Mouse (Mus musculus) layer of hippocampus, postnatal 14 days (tissue): Measurements from ENCODE around the gene Sulf2. TPM values are rescaled to one million over a fixed set of nuclear protein-coding genes. Genes with fewer than 3 reads are reported as not detected.

Experiments used
- DNase-seq, 2 experiments: peaks; one replicate each; pipeline ENCODE4 v3.0.0; 2021 to 2022; ENCODE audit warnings: low spot score in 2 of 2, mixed read lengths in 1 of 2
- total RNA-seq, 2 experiments: library from RNA; stranded (reverse); gene quantifications; 2 replicates each; pipeline ENCODE4 v1.2.3; 2021

Sulf2 gene
- total RNA-seq, 2 experiments from 2014 or later = 198 to 202 TPM

DNA sequence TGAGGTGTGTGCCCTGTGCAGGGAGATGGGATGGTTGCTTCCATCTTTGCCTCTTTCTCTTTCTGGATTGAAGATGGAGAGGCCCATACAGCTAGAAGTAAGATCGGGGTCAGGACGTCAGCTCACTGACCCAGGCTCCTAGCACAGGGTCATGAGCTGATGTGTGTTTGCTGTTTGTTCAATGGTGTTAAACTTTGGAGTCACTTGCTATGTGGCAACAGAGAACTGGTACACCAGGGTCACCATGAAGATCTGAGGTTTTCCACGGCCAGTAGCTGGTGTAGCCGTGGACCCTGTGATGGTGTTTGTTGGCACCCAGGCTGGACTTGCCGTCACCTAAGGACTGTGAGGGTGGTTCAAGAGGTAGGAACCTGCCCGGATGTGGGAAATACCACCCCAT, 63.1 kb downstream of the Sulf2 start:
- no peak for DNase-seq

DNA sequence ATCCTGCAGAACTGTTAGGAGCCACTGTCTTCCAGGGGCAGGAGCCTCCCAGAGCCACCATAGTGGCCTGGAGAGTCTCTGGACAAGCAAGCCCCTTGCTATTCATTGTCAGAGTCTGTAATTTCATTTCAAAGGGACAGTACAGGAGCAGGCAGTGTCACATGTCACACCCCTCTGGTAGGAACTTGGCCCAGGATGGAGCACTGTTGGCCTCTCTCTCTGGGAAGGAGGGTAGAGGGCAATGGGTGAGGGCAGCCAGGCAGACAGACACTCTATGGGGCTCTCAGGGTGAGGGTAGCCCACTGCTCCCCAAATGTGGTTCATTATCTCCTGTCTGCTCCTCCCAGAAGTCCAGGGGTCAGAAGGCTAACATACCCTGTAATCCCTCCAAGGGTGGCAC, 63.9 kb downstream of the Sulf2 start:
- DNase-seq = no peak

GRCm38 (mm10) chr2:166090131-166090581, 65.3 kb downstream of the Sulf2 start:
- no peak for DNase-seq

GRCm38 (mm10) chr2:166088991-166089390, 66.5 kb downstream of the Sulf2 start:
- DNase-seq = no peak

DNA sequence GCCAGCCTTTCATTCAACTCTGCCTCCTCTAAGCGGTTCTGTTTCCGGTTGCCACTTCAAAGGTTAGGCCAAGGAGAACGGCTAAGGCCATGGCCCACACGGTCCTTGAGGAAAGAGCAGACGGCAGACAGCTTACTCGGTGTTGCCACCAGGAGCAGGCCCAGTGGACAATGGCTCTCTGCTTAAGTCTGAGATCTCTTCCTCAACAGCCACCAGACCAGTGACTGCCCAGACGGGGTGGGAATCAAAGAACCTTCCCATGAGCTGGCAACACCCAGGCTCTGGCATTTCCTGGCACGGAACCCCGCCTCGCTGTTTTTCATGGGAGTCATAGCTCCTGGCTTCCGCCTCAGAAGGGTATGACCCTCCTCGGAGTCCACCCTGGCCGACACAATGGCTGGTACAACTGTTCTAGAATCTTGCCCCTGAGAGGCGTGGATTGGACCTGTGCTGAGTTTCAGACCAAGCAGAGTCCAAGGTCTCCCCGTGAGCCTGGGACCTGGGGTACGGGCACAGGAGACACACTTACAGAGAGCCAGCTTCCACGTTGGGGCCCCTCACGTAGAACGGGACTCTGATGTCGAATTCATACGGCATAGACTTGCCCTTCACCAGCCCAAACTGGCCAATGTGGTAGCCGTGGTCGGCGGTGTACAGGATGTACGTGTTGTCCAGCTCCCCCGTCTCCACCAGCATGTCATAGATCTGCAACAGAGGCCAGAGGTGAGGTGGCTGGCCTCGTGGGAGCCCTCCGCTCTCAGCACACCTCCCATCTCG, 68.8 kb downstream of the Sulf2 start:
- no peak for DNase-seq

- no peak for DNase-seq
Observed at GRCm38 (mm10) chr2:166085780-166086179, 69.7 kb downstream of the Sulf2 start.

DNA sequence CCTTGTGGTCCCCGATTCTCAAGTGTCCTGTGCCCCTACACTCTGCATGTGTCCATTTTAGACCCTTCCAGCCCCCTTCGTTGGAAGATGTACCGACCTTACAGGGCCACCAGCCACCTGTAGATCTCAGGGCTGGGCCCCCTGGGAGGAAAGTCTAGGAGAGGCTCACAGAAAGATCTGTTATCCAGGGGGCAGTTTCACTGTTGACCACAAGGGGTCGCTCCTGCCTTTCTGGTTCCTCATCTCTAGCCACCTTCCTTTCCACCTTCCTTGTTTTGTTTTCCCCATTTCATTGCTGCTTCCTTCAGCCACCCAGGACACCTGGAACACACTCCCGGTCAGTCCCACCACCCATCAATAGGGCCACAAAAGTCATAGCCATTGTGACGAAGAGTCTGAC, 70.5 kb downstream of the Sulf2 start:
- peak; percentile 68 to 75 for DNase-seq

GRCm38 (mm10) chr2:166084111-166084510, 71.4 kb downstream of the Sulf2 start:
- DNase-seq = no peak

GRCm38 (mm10) chr2:166083542-166084031, 71.9 kb downstream of the Sulf2 start:
- no peak for DNase-seq

DNA sequence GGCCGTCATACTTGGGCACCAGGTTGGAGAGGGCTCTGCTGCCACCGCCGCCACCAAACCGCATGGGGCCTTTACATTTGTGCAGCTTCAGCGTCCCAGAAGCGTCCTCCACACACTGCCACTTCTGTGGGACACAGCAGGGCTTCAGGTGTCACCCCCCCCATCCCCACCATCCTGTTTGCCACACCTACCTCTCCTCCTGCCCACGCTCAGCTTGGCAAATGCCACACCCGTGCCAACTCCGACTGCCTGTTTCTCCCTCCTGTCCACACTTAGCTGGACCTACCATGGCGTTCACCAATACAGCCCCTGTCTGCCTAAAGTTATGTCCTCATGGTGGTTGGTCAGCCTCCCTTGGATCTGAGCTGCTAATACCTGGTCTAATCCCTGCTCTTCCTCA, 72.8 kb downstream of the Sulf2 start:
- no peak for DNase-seq

DNA sequence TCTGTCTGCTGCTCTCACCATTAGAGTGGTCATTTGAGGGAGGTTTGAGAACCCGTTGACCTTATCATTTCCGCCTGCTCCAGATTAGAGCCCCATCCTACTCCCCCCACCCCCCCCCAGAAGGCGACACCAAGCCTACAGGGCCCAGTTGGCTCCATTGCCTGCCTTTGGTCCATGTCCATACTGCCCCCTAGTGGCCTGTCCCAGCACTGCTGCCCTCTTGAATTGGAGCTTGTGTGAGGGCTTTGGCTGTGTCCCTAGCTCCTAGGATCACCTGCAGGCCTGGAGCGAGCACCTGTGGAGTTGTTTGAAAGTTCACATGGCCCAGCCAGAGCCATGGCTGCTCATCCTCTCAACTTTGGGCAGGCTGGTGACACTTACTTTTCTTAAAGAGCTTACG, 73.3 kb downstream of the Sulf2 start:
- peak in 1 of 2 experiments; percentile 67 for DNase-seq

GRCm38 (mm10) chr2:166080967-166081750, 74.3 kb downstream of the Sulf2 start:
- DNase-seq = no peak

DNA sequence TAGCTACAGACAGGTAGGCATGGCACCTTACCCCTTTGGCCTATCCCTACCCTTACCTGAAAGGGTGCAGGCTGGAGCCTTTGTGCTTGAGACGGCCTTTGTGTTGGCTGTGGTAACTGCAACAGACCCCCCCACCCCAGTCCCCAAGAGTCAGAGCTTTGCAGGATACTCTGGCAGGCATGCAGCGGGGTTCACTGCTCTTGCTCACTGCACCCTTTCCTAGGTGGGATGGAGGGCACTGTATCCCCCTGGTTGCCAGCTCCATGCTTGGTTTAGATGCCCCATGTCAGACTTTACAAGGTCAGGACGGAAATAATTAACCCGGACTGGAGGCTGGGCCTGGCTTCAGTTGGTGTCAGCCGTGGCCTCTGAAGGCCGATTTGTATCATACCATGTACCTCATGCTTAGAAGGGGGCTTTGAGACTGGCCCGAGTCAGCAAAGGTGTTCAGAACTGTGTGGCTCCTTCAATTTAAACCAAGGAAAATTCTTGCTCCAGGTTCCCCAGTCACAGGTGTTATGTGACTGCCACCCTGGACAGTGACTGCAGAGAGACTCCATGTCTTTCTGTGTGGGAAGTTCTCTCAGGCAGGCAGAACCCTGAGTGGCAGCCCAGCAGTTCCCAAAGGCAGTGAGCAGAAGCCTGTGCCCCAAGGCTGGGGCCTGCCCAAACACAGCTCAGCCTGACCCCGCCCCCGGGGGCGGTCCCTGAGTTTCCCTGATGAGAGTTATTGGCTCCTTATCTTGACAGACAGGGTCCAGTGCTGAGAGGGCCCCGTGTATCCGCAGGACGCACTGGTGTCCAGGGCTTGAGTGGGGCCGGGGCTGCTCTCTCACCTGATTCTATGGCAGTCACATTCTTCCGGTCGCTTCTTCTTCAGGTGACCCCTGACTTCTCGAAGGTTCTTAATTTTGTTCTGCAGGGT, 75.2 kb downstream of the Sulf2 start:
- no peak for DNase-seq

DNA sequence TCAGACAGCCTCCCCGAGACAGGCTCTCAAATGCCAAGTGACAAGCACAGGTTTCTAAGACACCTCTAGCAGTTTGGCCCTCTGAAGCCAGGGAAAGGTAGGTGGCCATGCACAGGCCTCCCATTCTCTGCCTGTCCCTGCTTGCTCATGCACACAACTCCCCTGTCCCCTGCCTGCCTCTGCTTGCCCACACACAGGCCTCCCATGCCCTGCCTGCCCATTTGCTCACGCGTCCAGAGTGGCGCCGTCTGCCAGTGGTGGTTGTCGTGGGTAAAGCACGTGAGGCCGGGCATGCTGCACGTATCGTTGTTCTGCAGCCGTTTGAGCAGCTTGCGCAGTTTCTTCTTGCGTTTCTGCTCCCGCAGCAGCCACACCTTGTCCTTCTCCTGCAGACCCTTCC, 76.2 kb downstream of the Sulf2 start:
- no peak for DNase-seq

GRCm38 (mm10) chr2:166077371-166077770, 78.1 kb downstream of the Sulf2 start:
- DNase-seq = no peak

DNA sequence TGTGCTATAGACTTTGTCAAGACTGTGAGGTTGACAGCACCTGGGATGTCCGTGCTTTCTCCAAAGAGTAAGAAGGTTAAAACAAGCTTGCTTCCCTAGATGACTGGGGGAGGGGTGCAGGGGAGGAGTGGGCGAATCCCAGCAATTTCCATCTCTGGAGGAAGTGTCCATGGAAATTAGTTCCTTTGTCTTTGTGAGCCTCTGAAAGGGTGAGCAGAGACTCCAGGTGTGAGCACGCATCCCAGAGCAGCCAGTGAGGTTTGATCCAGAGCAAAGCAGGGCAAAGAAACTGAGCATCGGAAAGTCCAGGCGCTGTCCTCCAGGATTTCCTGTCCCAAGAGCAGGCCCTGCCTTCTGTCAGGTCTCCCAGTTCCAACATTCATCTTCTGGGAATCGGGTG, 81.1 kb downstream of the Sulf2 start:
- no peak for DNase-seq

- no peak for DNase-seq
Observed at GRCm38 (mm10) chr2:166073082-166073481, 82.4 kb downstream of the Sulf2 start.

GRCm38 (mm10) chr2:166071889-166072288, 83.6 kb downstream of the Sulf2 start:
- no peak for DNase-seq

GRCm38 (mm10) chr2:166071481-166071880, 84.0 kb downstream of the Sulf2 start:
- no peak for DNase-seq

DNA sequence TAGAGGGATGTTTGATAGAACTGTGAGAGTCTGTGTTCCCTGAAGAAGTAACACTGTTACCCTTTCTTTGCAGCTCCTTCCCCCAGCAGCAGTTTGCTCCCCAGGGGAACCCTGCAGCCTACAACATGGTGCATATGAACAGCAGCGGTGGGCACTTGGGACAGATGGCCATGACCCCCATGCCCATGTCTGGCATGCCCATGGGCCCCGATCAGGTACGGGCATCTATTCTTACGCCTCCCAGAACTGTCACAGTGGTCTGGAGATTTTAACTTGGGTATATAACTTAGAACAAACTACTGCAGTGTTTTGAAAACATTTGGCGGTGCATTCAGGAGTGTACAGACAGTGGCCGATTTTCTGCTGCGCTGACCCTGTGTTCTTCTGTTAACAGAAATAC, 85.7 kb downstream of the Sulf2 start:
- DNase-seq = no peak

- no peak for DNase-seq
Observed at GRCm38 (mm10) chr2:166069164-166069563, 86.3 kb downstream of the Sulf2 start.
